Mouse (Mus musculus) G1E (cell line): ENCODE data around the gene Gpr157. TPM values are rescaled to one million over a fixed set of nuclear protein-coding genes. Genes with fewer than 3 reads are reported as not detected.
"Not testable (repeated sequence)": the region's sequence is repeated elsewhere in the genome, so short reads cannot be mapped to it uniquely, and the experiment has no call there.

Source experiments
- ATAC-seq: 2 replicates; pipeline ENCODE4 v1.8.0; 2016; ENCODE audit warnings: mild to moderate bottlenecking; ENCODE audit not compliant: insufficient number of reproducible peaks, poor library complexity, low FRiP score, severe bottlenecking; ENCODE audit errors: extremely low read depth
- DNase-seq: peaks from one replicate; pipeline ENCODE4 v3.0.0; 2012; ENCODE audit warnings: low spot score
- H3K27me3 ChIP-seq: 2 replicates; pipeline ENCODE4 v1.6.1; 2012; ENCODE audit warnings: mild to moderate bottlenecking, low read length, inconsistent platforms; ENCODE audit not compliant: insufficient read depth
- H3K36me3 ChIP-seq: replicated peaks from 2 replicates; pipeline ENCODE3; 2012; ENCODE audit warnings: mild to moderate bottlenecking, inconsistent platforms
- H3K4me1 ChIP-seq: 2 replicates; pipeline ENCODE4 v1.6.1; 2012; ENCODE audit warnings: low read depth, low read length, inconsistent platforms, mixed read lengths; ENCODE audit not compliant: insufficient read depth
- H3K4me3 ChIP-seq: 2 replicates; pipeline ENCODE4 v1.5.1; 2012; ENCODE audit warnings: low read depth, mild to moderate bottlenecking, inconsistent platforms, low read length, moderate library complexity, mixed read lengths
- H3K9me3 ChIP-seq: replicated peaks from 2 replicates; pipeline ENCODE4 v1.6.1; 2012; ENCODE audit warnings: inconsistent platforms
- CTCF ChIP-seq: IDR thresholded peaks from 2 replicates; pipeline ENCODE4 v1.5.1; 2012; ENCODE audit warnings: low read depth, low read length, inconsistent platforms, mixed read lengths
- GATA1 ChIP-seq: IDR thresholded peaks from 2 replicates; pipeline ENCODE4 v1.6.1; 2012; ENCODE audit warnings: borderline replicate concordance, low read length, inconsistent platforms, mixed read lengths
- GATA2 ChIP-seq: IDR thresholded peaks from 2 replicates; pipeline ENCODE4 v1.6.1; 2012; ENCODE audit warnings: low read depth, low read length, inconsistent platforms, borderline replicate concordance
- POLR2AphosphoS5 ChIP-seq: IDR thresholded peaks from 2 replicates; pipeline ENCODE4 v1.6.1; 2012; ENCODE audit warnings: low read depth, low read length, inconsistent platforms; ENCODE audit not compliant: insufficient replicate concordance
- TAL1 ChIP-seq: conservative IDR thresholded peaks from 2 replicates; pipeline ENCODE4 v1.6.1; 2012; ENCODE audit warnings: low read depth, low read length, inconsistent platforms, mixed read lengths
- polyA plus RNA-seq: library from polyadenylated mRNA; stranded (reverse); fragments of >175 nt; gene quantifications from 2 replicates; pipeline ENCODE4 v1.2.3, GENCODE M21; 2012
- total RNA-seq, 2 experiments: library from RNA; stranded (forward) in 1 of 2; stranded (reverse) in 1 of 2; fragments of 200-1000 nt in 1 of 2; fragments of >200 nt in 1 of 2; fragmentation: Nextera tagmentation in 1 of 2; gene quantifications; 2 replicates each; pipeline ENCODE4 v1.2.3; 2014 to 2017

Gpr157 gene
- total RNA-seq (2014; fragmentation: Nextera tagmentation) (not detected in 2 replicates), total RNA-seq (2017) (0.06 and 0.11 TPM in 2 replicates), polyA plus RNA-seq (0.01 TPM in 2 replicates)

DNA sequence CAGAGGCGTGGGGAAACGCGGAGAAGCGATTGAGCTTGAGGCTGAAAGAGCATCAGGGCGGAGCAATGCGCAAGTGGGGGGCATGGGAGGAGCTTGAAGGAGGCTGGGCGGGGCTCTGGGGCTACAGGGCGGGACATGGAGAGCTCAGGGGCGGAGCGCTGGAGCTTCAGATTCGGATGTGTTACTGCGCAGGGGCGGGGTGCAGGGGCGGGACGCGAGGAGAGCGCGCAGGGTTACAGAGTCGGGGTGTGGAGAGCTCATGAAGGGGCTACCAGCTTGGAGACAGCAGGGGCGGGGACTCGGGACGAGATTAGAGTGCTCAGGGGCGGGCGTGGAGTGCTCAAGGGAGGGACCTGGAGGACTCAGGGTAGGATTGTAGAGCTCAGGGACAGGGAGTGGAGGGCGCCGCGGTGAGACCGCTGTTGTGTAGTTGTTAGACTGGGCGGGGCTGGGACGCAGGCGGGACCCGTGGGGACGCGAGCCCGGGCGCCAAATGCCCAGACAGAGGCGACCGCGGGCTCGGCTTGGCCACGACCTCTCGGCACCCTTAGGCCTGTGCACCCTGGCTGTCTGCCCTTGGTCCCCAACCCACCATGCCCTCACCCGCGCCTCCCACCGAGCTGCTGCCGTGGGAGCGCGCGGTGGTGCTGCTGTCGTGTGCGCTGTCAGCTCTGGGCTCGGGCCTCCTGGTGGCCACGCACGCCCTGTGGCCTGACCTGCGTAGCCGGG is at the start of gene Gpr157:
Gene Gpr157, plus strand, starts transcription at position 205 of the 729 bp plus-strand sequence.
- peaks cover 2% of the 10 kb centered on the region for H3K9me3 ChIP-seq
- TF ChIP-seq POLR2AphosphoS5 (no peak), CTCF (no peak), GATA2 (no peak), GATA1 (no peak), TAL1 (no peak)
- peak; percentile 65 for DNase-seq
- ATAC-seq = peak; percentile 89
- H3K4me3 ChIP-seq = peak within 1 kb of the TSS; percentile 70
- H3K4me1 ChIP-seq = peaks cover 13% of the 10 kb centered on the region
- no peaks in the 10 kb centered on the region for H3K36me3 ChIP-seq
- H3K27me3 ChIP-seq = peaks cover 31% of the 10 kb centered on the region

DNA sequence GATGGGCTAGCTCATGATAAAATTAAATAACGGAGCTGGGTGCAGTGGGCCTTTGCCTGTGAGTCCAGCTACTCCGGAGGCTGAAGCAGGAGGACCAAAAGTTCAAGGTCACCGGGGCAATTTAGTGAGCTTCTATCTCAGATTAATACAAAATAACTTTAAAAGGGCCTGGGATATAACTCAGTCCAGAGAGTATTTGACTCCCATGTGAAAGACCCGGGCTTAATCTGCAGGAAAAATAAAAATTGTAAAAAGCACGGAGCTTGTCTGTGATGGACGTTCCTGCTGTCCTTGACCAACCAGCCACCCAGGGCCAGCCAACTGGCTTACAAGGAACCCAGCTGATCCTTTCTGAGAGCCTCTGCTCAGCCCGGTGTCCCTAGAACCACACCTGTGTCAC is 48.6 kb upstream of the Gpr157 start:
- DNase-seq = no peak
- Histone ChIP-seq H3K4me3 (no peak overlapping the region), H3K4me1 (peaks cover 5% of the 10 kb centered on the region), H3K36me3 (no peaks in the 10 kb centered on the region), H3K9me3 (0 out of 2 replicates have a peak, but pooled peaks cover under 1% of the 10 kb centered on the region), H3K27me3 (peaks cover 54% of the 10 kb centered on the region)
- ATAC-seq = no peak
- no peak for TF ChIP-seq TAL1

- H3K4me3 ChIP-seq = no peak overlapping the region
- H3K9me3 ChIP-seq = 0 out of 2 replicates have a peak, but pooled peaks cover 2% of the 10 kb centered on the region
- H3K36me3 ChIP-seq = no peaks in the 10 kb centered on the region
- ATAC-seq (no peak), DNase-seq (no peak)
- H3K27me3 ChIP-seq = peaks cover 43% of the 10 kb centered on the region
- peaks cover 4% of the 10 kb centered on the region for H3K4me1 ChIP-seq
- TF ChIP-seq GATA2 = no peak
- TF ChIP-seq TAL1 = no peak
- no peak for TF ChIP-seq CTCF
- no peak for TF ChIP-seq POLR2AphosphoS5
- no peak for TF ChIP-seq GATA1
Observed at GRCm38 (mm10) chr4:150040003-150040581, 47.1 kb upstream of the Gpr157 start.

GRCm38 (mm10) chr4:150040856-150041255 is 46.3 kb upstream of the Gpr157 start:
- H3K4me3 ChIP-seq, H3K36me3 ChIP-seq, H3K9me3 ChIP-seq, DNase-seq, H3K4me1 ChIP-seq, ATAC-seq: not testable (repeated sequence)
- peaks cover 44% of the 10 kb centered on the region for H3K27me3 ChIP-seq

DNA sequence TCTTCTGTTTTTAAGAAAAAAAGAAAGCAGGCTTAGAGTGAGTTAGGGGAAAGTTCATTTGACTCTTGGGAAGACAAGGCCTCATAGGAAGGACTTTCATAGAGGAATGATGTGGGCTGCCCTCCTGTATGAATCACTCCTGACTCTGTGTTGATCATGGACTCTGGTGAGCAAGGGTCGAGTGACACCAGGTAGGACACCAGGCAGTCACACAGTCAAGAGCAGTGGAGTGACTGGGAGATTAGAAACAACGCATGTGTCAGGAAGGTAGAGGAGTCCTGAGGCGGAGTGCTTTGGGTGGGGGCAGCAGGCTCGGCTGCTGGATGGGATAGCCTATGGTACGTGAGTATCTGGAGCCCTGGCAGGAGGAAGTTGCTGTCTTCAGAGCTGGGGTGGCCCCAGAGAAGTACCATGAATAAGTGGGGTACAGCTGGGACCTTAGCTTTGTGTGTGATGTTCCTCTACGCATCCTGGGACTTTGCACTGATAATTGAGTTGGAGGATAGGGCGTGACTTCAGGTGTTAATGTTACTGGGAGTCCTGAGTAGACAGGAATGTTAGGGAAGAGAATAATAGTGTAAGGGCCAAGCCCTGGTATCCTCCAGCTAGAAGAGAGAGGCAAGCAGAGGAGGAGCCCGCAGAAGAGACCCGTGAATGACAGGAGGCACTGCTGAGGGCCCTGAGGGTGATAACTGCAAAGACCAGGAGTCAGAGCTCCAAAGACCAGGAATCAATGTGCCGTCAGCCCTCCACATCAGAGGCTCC is 45.6 kb upstream of the Gpr157 start:
- no peak for TF ChIP-seq POLR2AphosphoS5
- no peak for TF ChIP-seq CTCF
- TF ChIP-seq GATA1 = no peak
- TF ChIP-seq GATA2 = no peak
- TF ChIP-seq TAL1 = no peak
- Histone ChIP-seq H3K4me1 (peaks cover 4% of the 10 kb centered on the region), H3K36me3 (no peaks in the 10 kb centered on the region), H3K9me3 (0 out of 2 replicates have a peak, but pooled peaks cover 2% of the 10 kb centered on the region), H3K4me3 (no peak overlapping the region), H3K27me3 (peaks cover 46% of the 10 kb centered on the region)
- no peak for ATAC-seq
- no peak for DNase-seq

- Histone ChIP-seq H3K9me3 (0 out of 2 replicates have a peak, but pooled peaks cover 2% of the 10 kb centered on the region), H3K4me3 (no peak overlapping the region), H3K27me3 (peaks cover 50% of the 10 kb centered on the region), H3K36me3 (no peaks in the 10 kb centered on the region), H3K4me1 (peaks cover 18% of the 10 kb centered on the region)
- ATAC-seq (no peak), DNase-seq (no peak)
- TF ChIP-seq GATA1 (no peak), GATA2 (no peak), TAL1 (no peak), POLR2AphosphoS5 (no peak), CTCF (no peak)
Observed at GRCm38 (mm10) chr4:150043591-150043990, 43.6 kb upstream of the Gpr157 start.
